Mouse (Mus musculus): ENCODE data around the gene Dis3. TPM values are rescaled to one million over a fixed set of nuclear protein-coding genes. Genes with fewer than 3 reads are reported as not detected.
"Not testable (repeated sequence)": the region's sequence is repeated elsewhere in the genome, so short reads cannot be mapped to it uniquely, and the experiment has no call there.

Gene Dis3
- polyA plus RNA-seq, 1 experiment from 2014 or later = 17.5 TPM

DNA sequence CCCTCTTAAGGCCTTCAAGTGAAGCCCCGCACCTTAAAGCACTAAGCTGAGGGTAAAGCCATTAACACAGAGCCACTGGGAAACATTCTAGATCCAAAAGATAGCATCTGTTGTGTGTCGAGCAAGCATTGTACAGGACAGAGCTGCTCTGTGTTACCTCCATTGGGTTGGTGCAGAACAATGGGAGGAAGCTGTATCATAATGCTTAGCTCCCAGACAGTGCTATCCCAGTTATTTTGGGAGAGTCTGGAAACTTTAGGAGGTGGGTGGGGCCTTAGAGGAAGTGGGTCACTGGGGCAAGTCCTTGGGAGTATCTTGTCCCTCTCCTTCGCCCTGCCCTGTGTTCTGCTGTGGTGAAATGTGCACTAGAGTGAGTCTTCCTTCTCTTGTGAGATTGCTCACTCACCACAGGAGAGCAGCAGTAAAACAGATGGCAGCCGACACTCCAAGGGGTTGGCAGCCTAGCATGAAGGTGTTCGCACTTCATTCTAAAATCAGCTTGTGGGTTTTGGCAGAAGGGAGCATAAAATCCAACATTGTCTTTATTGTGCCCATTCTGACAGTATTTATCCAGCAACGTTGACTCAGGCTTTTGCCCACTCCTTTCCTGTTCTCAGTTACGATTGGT, 40.5 kb downstream of the Dis3 start:
- Histone ChIP-seq H3K9ac (replicated peaks) (no peak overlapping the region), H3K27me3 (replicated peaks) (no peaks in the 10 kb centered on the region), H3K4me1 (no peaks in the 10 kb centered on the region), H3K4me3 (replicated peaks) (no peak overlapping the region), H3K36me3 (no peaks in the 10 kb centered on the region), H3K4me2 (no peak overlapping the region), H3K27ac (replicated peaks) (no peak overlapping the region), H3K9me3 (replicated peaks) (no peaks in the 10 kb centered on the region)
- no peak for ATAC-seq (ENCODE audit: low FRiP score)
- 80% methylated on average over 7 of the region's 7 CpGs for WGBS

DNA sequence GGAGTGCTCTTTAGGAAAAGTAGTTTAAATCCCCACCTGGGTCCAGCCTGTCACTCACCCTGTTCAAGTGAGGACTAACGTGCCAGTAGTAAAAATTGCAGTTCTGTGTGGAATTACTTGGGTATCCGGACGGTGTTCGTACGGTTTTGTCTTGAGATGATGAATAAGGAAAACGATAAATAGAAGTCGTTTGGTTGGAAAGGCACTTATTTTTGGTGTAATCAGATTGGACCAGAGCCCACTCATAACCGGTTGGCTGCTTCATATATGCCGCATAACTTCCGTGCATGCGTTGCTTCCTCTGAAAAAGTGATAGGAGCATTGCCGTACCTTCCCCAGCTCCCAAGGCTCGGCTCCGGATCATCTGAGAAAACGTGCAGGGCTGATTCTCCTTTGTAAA, 52.8 kb downstream of the Dis3 start:
- no peak; the same call in 1 of the 2 replicates for ATAC-seq (ENCODE audit: low FRiP score)

DNA sequence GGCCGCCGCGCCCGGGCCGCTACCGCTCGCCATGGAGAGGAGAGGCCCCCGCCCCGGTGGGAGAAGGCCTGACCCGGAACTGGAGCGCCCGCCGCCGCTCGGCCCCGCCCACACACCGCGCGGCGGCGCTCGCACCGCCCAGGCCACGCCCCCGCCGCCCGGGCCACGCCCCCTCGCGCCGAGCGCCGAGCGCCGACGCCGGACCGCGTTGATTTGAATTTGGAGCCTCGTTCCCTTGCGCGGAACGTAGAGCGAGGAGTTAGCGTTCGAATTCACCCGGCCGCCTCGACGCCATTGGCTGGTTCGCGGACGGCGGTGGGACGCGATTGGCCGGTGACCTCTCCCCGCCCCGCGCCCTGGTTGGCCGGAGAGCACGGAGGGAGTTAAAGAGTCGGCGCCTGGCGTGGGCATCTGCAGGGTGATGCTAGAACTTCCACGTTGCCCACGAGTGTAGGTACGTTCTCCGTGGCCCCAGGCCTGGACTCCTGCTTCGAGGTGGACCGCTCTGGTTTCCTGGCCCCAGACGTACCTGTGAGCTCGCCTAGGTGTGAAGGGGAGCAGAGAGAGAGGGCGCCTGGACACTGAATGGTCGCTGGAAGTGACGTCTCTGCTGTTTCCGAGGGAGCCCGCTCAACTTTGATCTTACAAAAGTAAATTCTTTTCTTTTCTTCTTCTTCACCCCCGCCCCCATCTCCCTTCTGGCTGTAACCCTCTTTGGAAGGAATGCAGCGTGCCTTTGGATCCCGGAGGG, 53.4 kb downstream of the Dis3 start, which contains the start of the genes Mzt1 and Bora:
Mzt1 (minus strand) TSS at position 104 of the 751 bp plus-strand sequence.
Bora (plus strand) TSS at position 192 of the 751 bp plus-strand sequence.
- H3K4me2 ChIP-seq = peak within 1 kb of the TSS; percentile 77
- no peaks in the 10 kb centered on the region for H3K9me3 ChIP-seq (replicated peaks)
- H3K27me3 ChIP-seq (replicated peaks) = no peaks in the 10 kb centered on the region
- H3K9ac ChIP-seq (replicated peaks) = peak within 1 kb of the TSS; percentile 93
- no peaks in the 10 kb centered on the region for H3K36me3 ChIP-seq
- peak; percentile 97 for ATAC-seq (ENCODE audit: low FRiP score)
- WGBS = under 1% methylated on average over 56 of the region's 81 CpGs
- H3K4me3 ChIP-seq (replicated peaks) = peak within 1 kb of the TSS; percentile 98
- peaks cover 25% of the 10 kb centered on the region for H3K4me1 ChIP-seq
- H3K27ac ChIP-seq (replicated peaks) = peak within 1 kb of the TSS; percentile 87

More for the DNA sequence above, 52.8 kb downstream of the Dis3 start:
- WGBS = under 1% methylated on average over 15 of the region's 15 CpGs
- no peaks in the 10 kb centered on the region for H3K9me3 ChIP-seq (replicated peaks)
- H3K4me1 ChIP-seq = peaks cover 25% of the 10 kb centered on the region
- H3K4me2 ChIP-seq = peak overlapping the region; percentile 77
- H3K36me3 ChIP-seq = no peaks in the 10 kb centered on the region
- no peaks in the 10 kb centered on the region for H3K27me3 ChIP-seq (replicated peaks)
- H3K27ac ChIP-seq (replicated peaks) = 0 out of 2 replicates have a peak overlapping the region, but pooled peaks have one; percentile 87
- peak overlapping the region; percentile 98 for H3K4me3 ChIP-seq (replicated peaks)
- H3K9ac ChIP-seq (replicated peaks) = peak overlapping the region; percentile 93

DNA sequence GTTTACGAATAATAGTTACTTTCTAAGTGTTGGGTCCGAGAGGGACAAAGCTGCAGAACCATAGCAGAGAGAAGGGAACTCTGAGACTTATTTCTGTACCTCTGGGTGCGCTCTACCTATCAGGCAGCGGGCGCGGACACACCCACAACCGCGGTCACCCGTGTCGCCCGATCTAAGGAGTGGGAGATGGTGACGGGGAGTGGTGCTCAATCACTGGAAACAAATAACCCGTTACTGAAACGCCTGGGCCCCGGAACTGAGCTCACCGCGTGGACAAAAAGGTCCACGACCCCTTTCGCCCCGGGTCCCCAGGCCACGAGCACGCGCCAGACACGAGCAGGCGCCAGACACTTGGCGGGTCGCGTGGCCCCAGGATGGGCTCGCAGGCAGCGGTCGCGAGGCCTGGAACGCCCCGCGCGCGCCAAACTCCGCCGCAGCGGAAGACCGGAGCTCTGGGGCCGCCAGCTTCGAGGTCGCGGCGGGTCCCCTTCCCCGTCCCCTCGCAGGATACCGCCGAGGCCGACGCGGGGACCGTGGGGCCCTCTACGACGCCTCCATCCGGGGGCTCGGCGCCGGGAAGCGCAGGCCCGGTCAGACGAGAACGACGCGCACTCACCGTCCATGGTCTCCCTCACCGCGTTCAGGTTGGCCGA, 54.1 kb downstream of the Dis3 start:
- Histone ChIP-seq H3K9ac (replicated peaks) (peak overlapping the region; percentile 93), H3K4me1 (peaks cover 25% of the 10 kb centered on the region), H3K27ac (replicated peaks) (peak overlapping the region; percentile 87), H3K9me3 (replicated peaks) (no peaks in the 10 kb centered on the region), H3K36me3 (no peaks in the 10 kb centered on the region), H3K4me2 (peak overlapping the region; percentile 77), H3K4me3 (replicated peaks) (peak overlapping the region; percentile 98), H3K27me3 (replicated peaks) (no peaks in the 10 kb centered on the region)
- ATAC-seq (ENCODE audit: low FRiP score) = peak; percentile 33
- under 1% methylated on average over 70 of the region's 70 CpGs for WGBS

DNA sequence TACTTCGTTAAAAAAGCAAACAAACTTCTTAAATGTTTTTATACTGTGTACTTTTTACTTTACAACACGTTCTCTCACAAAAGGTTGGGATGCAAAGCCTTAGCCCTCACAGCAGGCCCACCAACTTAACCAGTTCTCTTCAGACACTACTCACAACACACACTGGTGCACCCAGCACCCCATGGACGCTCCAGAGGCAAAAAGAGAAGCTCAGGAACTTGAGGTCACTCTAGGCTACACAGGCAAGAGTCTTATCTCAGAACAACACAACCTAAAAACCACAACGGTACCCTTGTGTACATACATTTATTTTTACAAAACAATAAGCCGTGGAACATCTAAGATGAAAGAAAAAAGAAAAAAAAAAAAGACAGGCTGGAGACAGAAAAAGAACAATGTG, 54.9 kb downstream of the Dis3 start:
- peak overlapping the region; percentile 98 for H3K4me3 ChIP-seq (replicated peaks)
- peak overlapping the region; percentile 93 for H3K9ac ChIP-seq (replicated peaks)
- H3K9me3 ChIP-seq (replicated peaks) = no peaks in the 10 kb centered on the region
- 6% methylated on average over 5 of the region's 5 CpGs for WGBS
- H3K27me3 ChIP-seq (replicated peaks) = no peaks in the 10 kb centered on the region
- peak overlapping the region; percentile 77 for H3K4me2 ChIP-seq
- H3K27ac ChIP-seq (replicated peaks) = no peak overlapping the region
- no peak for ATAC-seq (ENCODE audit: low FRiP score)
- peaks cover 25% of the 10 kb centered on the region for H3K4me1 ChIP-seq
- no peaks in the 10 kb centered on the region for H3K36me3 ChIP-seq

DNA sequence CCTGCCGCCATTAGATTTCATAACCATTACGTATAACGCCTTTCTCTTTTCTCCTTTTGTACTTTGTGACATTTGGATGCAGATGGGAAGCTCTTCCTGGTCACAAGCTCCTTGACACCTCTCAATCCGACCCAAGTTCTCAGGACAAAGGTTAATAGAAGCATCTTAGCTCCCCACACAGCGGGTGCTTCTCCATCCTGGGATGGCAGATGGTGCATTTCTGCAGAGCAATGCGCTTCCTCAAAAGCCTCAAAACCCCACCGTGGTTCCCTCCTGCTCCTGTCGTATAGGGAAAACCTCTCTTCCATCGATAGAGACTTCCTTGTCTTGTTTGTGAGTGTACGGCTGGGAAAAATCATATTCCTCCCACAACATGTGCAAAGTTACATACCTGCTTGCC, 55.5 kb downstream of the Dis3 start:
- peak overlapping the region; percentile 98 for H3K4me3 ChIP-seq (replicated peaks)
- no peak for ATAC-seq (ENCODE audit: low FRiP score)
- no peaks in the 10 kb centered on the region for H3K36me3 ChIP-seq
- no peaks in the 10 kb centered on the region for H3K27me3 ChIP-seq (replicated peaks)
- H3K4me2 ChIP-seq = peak overlapping the region; percentile 77
- 0 out of 2 replicates have a peak overlapping the region, but pooled peaks have one; percentile 23 for H3K9ac ChIP-seq (replicated peaks)
- H3K4me1 ChIP-seq = peaks cover 25% of the 10 kb centered on the region
- no peak overlapping the region for H3K27ac ChIP-seq (replicated peaks)
- no peaks in the 10 kb centered on the region for H3K9me3 ChIP-seq (replicated peaks)
- 19% methylated on average over 10 of the region's 10 CpGs for WGBS

DNA sequence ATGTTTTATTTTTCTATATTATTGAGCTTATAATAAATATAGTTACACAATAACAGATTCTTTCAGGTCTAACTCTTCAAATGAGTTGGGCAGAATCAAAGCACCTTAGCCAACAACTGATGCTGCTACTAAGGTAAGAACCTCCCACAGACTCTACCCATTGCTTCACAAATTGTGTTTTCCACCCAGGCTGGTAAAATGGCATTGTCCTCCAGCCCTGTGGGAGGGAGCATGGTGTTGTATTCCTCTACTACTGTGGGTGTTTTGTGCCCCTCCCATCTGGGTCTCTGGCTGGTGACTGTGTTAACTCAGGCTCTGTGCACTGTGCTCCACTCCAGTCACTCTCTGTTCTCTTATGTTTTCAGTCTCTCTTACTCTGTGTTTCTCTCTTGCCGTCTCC, 56.1 kb downstream of the Dis3 start:
- Histone ChIP-seq H3K4me1 (peaks cover 25% of the 10 kb centered on the region), H3K36me3 (no peaks in the 10 kb centered on the region; the same call in 1 of the 2 replicates), H3K9me3 (replicated peaks) (no peaks in the 10 kb centered on the region), H3K4me3 (replicated peaks) (0 out of 2 replicates have a peak overlapping the region, but pooled peaks have one; percentile 98), H3K4me2 (peak overlapping the region; percentile 77), H3K9ac (replicated peaks) (no peak overlapping the region), H3K27me3 (replicated peaks) (no peaks in the 10 kb centered on the region), H3K27ac (replicated peaks) (no peak overlapping the region)
- no peak for ATAC-seq (ENCODE audit: low FRiP score)
- 33% methylated on average over 1 of the region's 1 CpGs for WGBS

DNA sequence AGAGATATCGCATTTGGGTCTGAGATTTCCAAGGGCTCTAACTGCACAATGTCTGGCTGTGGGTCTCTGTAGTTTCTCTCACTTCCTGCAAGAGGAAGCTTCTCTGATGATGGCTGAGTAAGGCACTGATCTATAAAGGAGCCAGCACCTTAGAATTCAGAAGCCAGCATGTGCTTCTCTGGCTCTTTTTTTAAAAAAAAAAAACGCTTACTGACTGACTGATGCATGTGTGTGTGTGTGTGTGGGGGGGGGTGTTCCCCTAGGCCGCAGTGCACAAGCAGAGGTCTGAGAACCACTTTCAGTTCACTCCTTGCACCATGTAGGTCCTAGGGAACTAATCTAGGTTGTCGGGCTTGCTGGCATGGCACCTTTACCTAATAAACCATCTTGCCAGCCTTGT, 58.2 kb downstream of the Dis3 start:
- H3K9me3 ChIP-seq (replicated peaks) = no peaks in the 10 kb centered on the region
- no peak overlapping the region for H3K9ac ChIP-seq (replicated peaks)
- ATAC-seq (ENCODE audit: low FRiP score) = no peak
- H3K27me3 ChIP-seq (replicated peaks) = no peaks in the 10 kb centered on the region
- H3K4me3 ChIP-seq (replicated peaks) = no peak overlapping the region
- H3K27ac ChIP-seq (replicated peaks) = no peak overlapping the region
- 82% methylated on average over 4 of the region's 4 CpGs for WGBS
- no peak overlapping the region for H3K4me2 ChIP-seq
- peaks cover 4% of the 10 kb centered on the region; the same call in 1 of the 2 replicates for H3K36me3 ChIP-seq
- peaks cover 18% of the 10 kb centered on the region for H3K4me1 ChIP-seq

DNA sequence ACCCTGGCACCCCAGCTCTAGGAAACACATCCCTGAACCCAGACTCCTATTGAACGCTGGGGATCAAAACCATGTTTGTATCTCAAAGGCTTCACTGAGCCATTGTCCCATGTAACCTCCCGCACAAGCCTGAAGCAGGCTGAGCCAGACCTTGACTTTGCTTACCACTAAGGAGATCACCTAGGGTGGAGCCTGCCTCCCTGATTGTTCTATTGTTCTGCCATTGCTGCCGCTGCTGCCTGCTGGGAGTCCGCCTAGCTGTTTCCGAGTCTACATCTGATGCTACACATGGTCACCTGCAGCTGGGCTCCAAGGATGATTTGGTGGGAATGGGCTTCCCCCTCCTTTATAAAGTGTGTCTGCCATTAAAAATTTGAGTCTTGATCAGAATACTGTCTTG, 60.3 kb downstream of the Dis3 start:
- not testable (repeated sequence) for H3K27ac ChIP-seq (replicated peaks); H3K9ac ChIP-seq (replicated peaks); H3K4me3 ChIP-seq (replicated peaks); H3K4me2 ChIP-seq; ATAC-seq (ENCODE audit: low FRiP score); H3K9me3 ChIP-seq (replicated peaks); H3K27me3 ChIP-seq (replicated peaks)
- 50% methylated on average over 5 of the region's 5 CpGs for WGBS
- peaks cover 10% of the 10 kb centered on the region for H3K4me1 ChIP-seq
- H3K36me3 ChIP-seq = peaks cover 11% of the 10 kb centered on the region

DNA sequence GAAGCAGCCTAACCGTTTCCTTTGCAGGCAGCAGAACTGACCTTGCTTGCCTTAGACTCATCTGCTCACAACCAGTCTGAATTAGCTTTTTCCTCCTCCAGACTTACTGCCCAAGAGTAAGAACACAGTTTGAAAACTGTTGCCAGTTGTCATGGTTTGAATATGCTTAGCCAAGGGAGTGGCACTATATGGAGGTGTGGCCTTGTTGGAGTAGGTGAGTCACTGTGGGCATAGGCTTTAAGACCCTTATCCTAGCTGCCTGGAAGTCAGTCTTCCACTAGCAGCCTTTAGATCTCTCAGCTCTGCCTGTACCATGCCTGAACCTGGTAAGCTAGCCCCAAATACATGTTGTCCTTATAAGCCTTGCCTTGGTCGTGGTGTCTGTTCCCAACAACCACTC, 61.9 kb downstream of the Dis3 start:
- Histone ChIP-seq H3K4me3 (replicated peaks) (no peak overlapping the region), H3K9me3 (replicated peaks) (no peaks in the 10 kb centered on the region), H3K4me2 (no peak overlapping the region), H3K27me3 (replicated peaks) (no peaks in the 10 kb centered on the region), H3K27ac (replicated peaks) (no peak overlapping the region), H3K36me3 (peaks cover 11% of the 10 kb centered on the region), H3K9ac (replicated peaks) (no peak overlapping the region), H3K4me1 (no peaks in the 10 kb centered on the region)
- WGBS = 74% methylated on average over 2 of the region's 2 CpGs
- ATAC-seq (ENCODE audit: low FRiP score) = no peak

DNA sequence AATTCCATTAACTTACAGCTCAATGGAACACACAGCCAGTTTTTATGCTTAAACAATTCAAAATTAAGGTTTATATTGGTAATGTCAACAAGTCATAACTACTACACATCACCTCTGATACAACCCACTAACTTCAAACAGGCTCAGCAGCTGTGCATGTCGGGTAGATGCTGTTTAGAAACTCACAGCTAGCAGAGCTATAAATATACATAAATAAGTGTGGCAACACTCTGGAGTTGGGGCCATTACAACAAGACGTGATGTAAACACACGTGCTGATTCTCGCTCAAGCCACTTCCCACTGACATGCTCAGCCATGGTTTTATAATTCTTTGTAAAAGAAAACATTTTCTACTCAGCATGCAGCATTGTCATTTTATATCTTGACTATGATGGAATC, 63.5 kb downstream of the Dis3 start:
- Histone ChIP-seq H3K36me3 (peaks cover 11% of the 10 kb centered on the region), H3K9ac (replicated peaks) (no peak overlapping the region), H3K4me1 (no peaks in the 10 kb centered on the region), H3K9me3 (replicated peaks) (no peaks in the 10 kb centered on the region), H3K27ac (replicated peaks) (no peak overlapping the region), H3K4me2 (no peak overlapping the region), H3K4me3 (replicated peaks) (no peak overlapping the region), H3K27me3 (replicated peaks) (no peaks in the 10 kb centered on the region)
- WGBS = 68% methylated on average over 4 of the region's 4 CpGs
- no peak for ATAC-seq (ENCODE audit: low FRiP score)

Measured in neural tube, embryonic 15.5 days (tissue).